Comparison of ENCODE assay signal across 7 mouse cellular contexts in the genomic region with DNA sequence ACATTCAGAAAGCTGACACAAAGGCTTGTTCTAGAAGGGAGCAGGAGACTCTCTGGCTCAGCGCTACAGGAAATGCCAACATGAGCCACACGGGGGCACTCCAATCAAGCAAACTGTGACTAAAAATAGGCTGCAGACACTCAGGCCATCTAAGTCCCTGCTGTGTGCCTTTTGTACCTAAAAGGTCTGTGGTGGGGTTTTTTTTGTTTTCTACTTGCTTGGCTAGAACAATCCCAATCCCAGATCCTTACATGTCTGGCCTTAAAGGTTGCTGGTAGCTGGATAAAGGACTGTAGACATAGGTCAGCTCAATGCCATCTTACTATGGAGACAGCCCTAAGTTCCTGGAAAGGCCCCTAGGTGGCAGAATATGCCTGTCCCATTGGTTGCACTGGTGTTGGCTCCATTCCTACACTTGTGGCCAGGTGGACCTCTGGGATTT. TPM values are rescaled to one million over a fixed set of nuclear protein-coding genes. Genes with fewer than 3 reads are reported as not detected.
A peak's percentile ranks its signal among the peaks of the same experiment; 100 is the strongest.
DNase-seq lines count a peak whose midpoint lies in the region; ATAC-seq and TF ChIP-seq lines count a peak whose summit lies in the region.

No protein-coding gene starts in this region.

- DNase-seq in ES-CJ7 (ENCODE audit: low read depth, low spot score) = peak; percentile 69
- peak; percentile 20 for DNase-seq in adrenal gland, adult 8-10 months
- DNase-seq in embryo, embryonic 9.5 days (ENCODE audit: extremely low spot score) = peak; percentile 83
- peak; percentile 68 to 81 for DNase-seq in heart, postnatal 14 days
- DNase-seq in kidney, postnatal 25 days = peak; percentile 56 to 68
- DNase-seq in lung, embryonic 14.5 days = peak; percentile 89
- peak; percentile 69 for DNase-seq in ovary, postnatal 36 days (ENCODE audit: low spot score)

- WGBS in lung, embryonic 14.5 days = 0% methylated on average over 2 of the region's 2 CpGs

- no peaks in the 10 kb centered on the region for H3K27me3 ChIP-seq in lung, embryonic 14.5 days (ENCODE audit: insufficient read depth, low read length)

- peak; percentile 70 for TF ChIP-seq CTCF in lung, embryonic 14.5 days (IDR thresholded peaks at IDR 0.05; ENCODE audit: low read depth)

- ATAC-seq in lung, embryonic 14.5 days (ENCODE audit: insufficient read depth) = peak; percentile 61; the same call in 1 of the 2 replicates

- no peaks in the 10 kb centered on the region for H3K9me3 ChIP-seq in lung, embryonic 14.5 days (ENCODE audit: low read depth, low read length)

- no peaks in the 10 kb centered on the region for H3K36me3 ChIP-seq in lung, embryonic 14.5 days (ENCODE audit: insufficient read depth)

- H3K27ac ChIP-seq in lung, embryonic 14.5 days (ENCODE audit: low read depth) = no peak overlapping the region

- H3K4me3 ChIP-seq in lung, embryonic 14.5 days (ENCODE audit: low read depth, low read length) = no peak overlapping the region

- no peak overlapping the region for H3K9ac ChIP-seq in lung, embryonic 14.5 days

- H3K4me1 ChIP-seq in lung, embryonic 14.5 days (ENCODE audit: insufficient read depth) = no peaks in the 10 kb centered on the region; the same call in 1 of the 2 replicates

- H3K4me2 ChIP-seq in lung, embryonic 14.5 days = no peak overlapping the region

- intact Hi-C loops in heart, postnatal 14 days (cut with DNase I) = no loop called here

RNA-seq across cellular contexts. Expression of a gene that starts 17.6 kb away (rescaled TPM):
- total RNA-seq in adrenal gland, adult 8-10 months (2022) = 1 to 10 TPM; 1.1 to 3.2 (median 2.5) TPM
- total RNA-seq in heart, postnatal 14 days (2021) = 1 to 10 TPM; 1.8 to 3.7 TPM
- 10.2 and 10.7 TPM in 2 replicates for polyA plus RNA-seq in lung, embryonic 14.5 days (2014; fragmentation: Nextera tagmentation; extraction: Ambion mirVana)

Comparison
In these comparisons a context has a peak if more than half of its experiments do, and no peak if none do; other contexts are left out.
1. DNase-seq: peak in every context shown above with its lines; median percentile 89 in lung, embryonic 14.5 days; 83 in embryo, embryonic 9.5 days; 74 in heart, postnatal 14 days; 69 in ES-CJ7; 69 in ovary, postnatal 36 days; 62 in kidney, postnatal 25 days; 20 in adrenal gland, adult 8-10 months.